Mouse (Mus musculus) fat pad, adult 2 months (tissue): ENCODE data around the gene Ggn.
"Not testable (repeated sequence)": the region's sequence is repeated elsewhere in the genome, so short reads cannot be mapped to it uniquely, and the experiment has no call there.

ENCODE experiments used
- DNase-seq: peaks from one replicate; pipeline ENCODE4 v3.0.0-alpha.2; 2011; ENCODE audit warnings: low read depth, low spot score; ENCODE audit errors: extremely low read depth

Ggn gene

GRCm38 (mm10) chr7:29211415-29212198, 41.6 kb downstream of the Ggn start:
- peak; percentile 98 for DNase-seq

GRCm38 (mm10) chr7:29212199-29212765, 42.3 kb downstream of the Ggn start:
- DNase-seq: no peak

DNA sequence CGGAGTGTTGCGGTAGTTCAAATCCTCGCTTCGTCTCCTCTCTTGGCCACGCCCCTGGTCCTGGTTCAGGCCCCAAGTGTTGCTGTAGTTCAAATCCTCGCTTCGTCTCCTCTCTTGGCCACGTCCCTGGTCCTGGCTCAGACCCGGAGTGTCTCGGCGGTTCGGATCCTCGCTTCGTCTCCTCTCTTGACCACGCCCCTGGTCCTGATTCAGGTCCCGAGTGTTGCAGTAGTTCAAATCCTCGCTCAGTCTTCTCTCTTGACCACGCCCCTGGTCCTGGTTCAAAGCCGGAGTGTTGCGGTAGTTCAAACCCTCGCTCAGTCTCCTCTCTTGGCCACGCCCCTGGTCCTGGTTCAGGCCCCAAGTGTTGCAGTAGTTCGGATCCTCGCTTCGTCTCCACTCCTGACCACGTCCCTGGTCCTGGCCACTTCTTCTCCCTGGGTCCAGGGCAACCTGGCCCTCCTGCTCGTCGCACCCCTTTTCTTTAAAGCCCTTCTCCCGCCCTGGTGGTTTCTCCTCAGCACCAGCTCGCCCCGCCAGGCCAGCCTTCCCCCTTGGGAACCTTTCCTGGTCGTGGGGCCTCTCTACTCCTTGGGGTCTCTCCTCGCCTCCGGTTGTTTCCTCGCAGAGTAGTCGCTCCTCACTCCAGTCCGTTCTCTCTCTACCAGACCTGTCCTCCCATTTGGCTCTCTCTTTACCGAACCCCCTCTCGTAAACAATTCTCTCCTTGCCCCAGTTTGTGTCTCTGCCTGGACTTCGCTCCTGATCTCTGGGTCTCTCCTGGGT, 43.0 kb downstream of the Ggn start:
- not testable (repeated sequence) for DNase-seq

DNA sequence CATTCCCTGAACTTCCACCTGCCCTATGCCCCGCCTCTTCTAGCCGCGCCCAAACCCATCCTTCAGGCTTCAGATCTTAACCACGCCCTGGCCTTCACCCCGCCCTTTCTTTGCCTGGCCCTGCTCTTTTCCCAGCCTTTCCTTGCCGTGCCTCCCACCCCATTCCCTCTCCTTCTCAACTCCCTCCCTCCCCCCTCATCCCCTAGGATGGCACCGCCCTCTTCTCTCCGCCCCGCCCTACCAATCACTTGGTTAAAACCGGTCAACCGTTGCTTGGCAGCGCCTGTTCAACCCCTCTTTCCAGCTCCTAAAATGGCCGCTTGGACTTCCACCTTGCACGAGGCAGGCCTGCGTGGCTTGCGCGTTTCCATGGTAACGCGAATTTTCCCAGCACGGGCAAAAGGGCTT, 43.7 kb downstream of the Ggn start, which contains the start of gene Catsperg1:
TSS of gene Catsperg1 (minus strand) at position 361 of the 408 bp plus-strand sequence.
- no peak for DNase-seq

DNA sequence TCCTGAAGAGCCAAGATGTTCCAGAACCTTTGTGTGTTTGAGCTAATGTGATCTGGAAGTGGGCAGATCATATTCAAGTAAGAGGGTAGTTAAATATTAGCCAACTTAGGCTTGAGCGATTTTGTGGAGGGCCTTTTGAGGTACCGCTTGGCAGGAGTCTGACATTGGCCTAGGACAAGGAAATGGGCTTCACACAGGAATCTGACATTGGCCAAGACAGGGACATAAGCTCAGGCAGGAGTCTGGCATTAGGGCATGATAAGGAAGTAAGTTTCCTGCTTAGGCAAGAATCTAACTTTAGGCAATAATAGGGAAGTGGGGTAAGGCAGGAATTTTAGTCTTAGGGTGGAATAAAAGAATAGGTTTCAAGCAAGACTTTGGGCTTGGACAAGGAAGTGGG, 44.2 kb downstream of the Ggn start:
- DNase-seq: no peak

DNA sequence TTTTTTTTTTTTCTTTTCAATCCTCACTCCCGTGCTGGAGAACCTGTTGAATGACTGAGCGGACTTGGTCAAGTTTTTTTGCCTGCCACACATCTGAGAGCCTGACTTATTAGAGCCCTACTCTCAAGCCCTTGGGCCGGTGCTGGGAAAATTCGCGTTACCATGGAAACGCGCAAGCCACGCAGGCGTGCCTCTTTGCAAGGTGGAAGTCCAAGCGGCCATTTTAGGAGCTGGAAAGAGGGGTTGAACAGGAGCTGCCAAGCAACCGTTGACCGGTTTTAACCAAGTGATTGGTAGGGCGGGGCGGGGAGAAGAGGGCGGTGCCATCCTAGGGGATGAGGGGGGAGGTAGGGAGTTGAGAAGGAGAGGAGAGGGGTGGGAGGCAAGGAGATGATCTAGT, 44.8 kb downstream of the Ggn start:
- no peak for DNase-seq
